Mouse (Mus musculus) CH12F3 (cell line): ENCODE results near the gene Ptpro.

Source experiments
- in situ Hi-C: fragments of 300-500 bp; cut with MboI; formaldehyde crosslinking; loops from 2 replicates; pipeline ENCODE4 v1.14.3; 2020; ENCODE audit warnings: low sequenced_read_pairs

The Ptpro gene

GRCm38 (mm10) chr6:137373920-137374319, 121.8 kb downstream of the Ptpro start:
- in situ Hi-C loops = no loop called here

- in situ Hi-C loops = no loop called here
Observed at GRCm38 (mm10) chr6:137382546-137382945, 130.4 kb downstream of the Ptpro start.

GRCm38 (mm10) chr6:137386344-137386743, 134.2 kb downstream of the Ptpro start:
- in situ Hi-C loops = no loop called here

GRCm38 (mm10) chr6:137386935-137387334, 134.8 kb downstream of the Ptpro start:
- in situ Hi-C loops = no loop called here

- in situ Hi-C loops = no loop called here
Observed at GRCm38 (mm10) chr6:137395075-137395474, 143.0 kb downstream of the Ptpro start.

- in situ Hi-C loops = no loop called here
Observed at GRCm38 (mm10) chr6:137396106-137396793, 144.1 kb downstream of the Ptpro start.

GRCm38 (mm10) chr6:137397358-137397757, 145.2 kb downstream of the Ptpro start:
- in situ Hi-C loops = no loop called here

GRCm38 (mm10) chr6:137404196-137404595, 152.1 kb downstream of the Ptpro start:
- in situ Hi-C loops = no loop called here

GRCm38 (mm10) chr6:137405690-137406089, 153.6 kb downstream of the Ptpro start:
- in situ Hi-C loops = no loop called here

GRCm38 (mm10) chr6:137410510-137410909, 158.4 kb downstream of the Ptpro start:
- in situ Hi-C loops = no loop called here

GRCm38 (mm10) chr6:137411901-137412378, 159.8 kb downstream of the Ptpro start:
- in situ Hi-C loops = no loop called here

- in situ Hi-C loops = no loop called here
Observed at GRCm38 (mm10) chr6:137413045-137413444, 160.9 kb downstream of the Ptpro start.

GRCm38 (mm10) chr6:137414531-137415405, 162.6 kb downstream of the Ptpro start:
- in situ Hi-C loops = no loop called here

GRCm38 (mm10) chr6:137422777-137423176, 170.7 kb downstream of the Ptpro start:
- in situ Hi-C loops = no loop called here

GRCm38 (mm10) chr6:137423830-137424229, 171.7 kb downstream of the Ptpro start:
- in situ Hi-C loops = no loop called here

GRCm38 (mm10) chr6:137425500-137426432, 173.6 kb downstream of the Ptpro start:
- in situ Hi-C loops = no loop called here

- in situ Hi-C loops = no loop called here
Observed at GRCm38 (mm10) chr6:137433521-137434137, 181.5 kb downstream of the Ptpro start.

GRCm38 (mm10) chr6:137437486-137437885, 185.4 kb downstream of the Ptpro start:
- in situ Hi-C loops = no loop called here

- in situ Hi-C loops = no loop called here
Observed at GRCm38 (mm10) chr6:137437902-137438580, 185.9 kb downstream of the Ptpro start.
